Mouse (Mus musculus) CH12.LX (cell line): ENCODE results near the gene Thap8. TPM values are rescaled to one million over a fixed set of nuclear protein-coding genes. Genes with fewer than 3 reads are reported as not detected.

Source experiments
- DNase-seq: peaks from one replicate; pipeline ENCODE4 v3.0.0-alpha.2; 2013; ENCODE audit errors: extremely low read depth
- H3K27ac ChIP-seq: 2 replicates; pipeline ENCODE4 v1.5.1; 2012; ENCODE audit warnings: low read depth, mild to moderate bottlenecking, control low read depth, moderate library complexity; ENCODE audit not compliant: insufficient read depth
- H3K27me3 ChIP-seq: replicated peaks from 2 replicates; pipeline ENCODE3; 2012; ENCODE audit warnings: inconsistent platforms
- H3K36me3 ChIP-seq, 2 experiments: replicated peaks in 1 of 2; 2 replicates each; pipeline versions ENCODE3 to v1.6.1; 2012; ENCODE audit warnings: inconsistent platforms in 1 of 2, low read length in 1 of 2, mild to moderate bottlenecking in 1 of 2, mixed read lengths in 1 of 2, moderate library complexity in 1 of 2; ENCODE audit not compliant: control insufficient read depth in 1 of 2, insufficient read depth in 1 of 2
- H3K4me1 ChIP-seq, 2 experiments: 2 replicates each; pipeline ENCODE4 v1.6.1; 2012; ENCODE audit warnings: inconsistent platforms in 1 of 2, moderate library complexity in 1 of 2; ENCODE audit not compliant: insufficient read depth in 2 of 2, control insufficient read depth in 1 of 2
- H3K4me2 ChIP-seq: 2 replicates; pipeline ENCODE4 v1.6.1; 2012; ENCODE audit warnings: low read depth, mild to moderate bottlenecking, control low read depth; ENCODE audit not compliant: poor library complexity, insufficient read depth, severe bottlenecking
- H3K4me3 ChIP-seq, 3 experiments: fragments of 150-350 bp in 1 of 3; sonication (generic) in 1 of 3; replicated peaks in 1 of 3; 2 replicates each; pipeline versions ENCODE3 to v1.5.1; 2011 to 2012; ENCODE audit warnings: low read depth in 2 of 3, low read length in 2 of 3, mild to moderate bottlenecking in 2 of 3, moderate library complexity in 2 of 3, control low read depth in 1 of 3, improper control_type of control experiment in 1 of 3, inconsistent platforms in 1 of 3, mixed read lengths in 1 of 3; ENCODE audit not compliant: poor library complexity in 1 of 3
- H3K79me2 ChIP-seq: replicated peaks from 2 replicates; pipeline ENCODE4 v1.6.1; 2012; ENCODE audit warnings: mild to moderate bottlenecking, moderate library complexity; ENCODE audit not compliant: control insufficient read depth, poor library complexity, insufficient read depth, severe bottlenecking; ENCODE audit errors: extremely low read depth
- H3K9ac ChIP-seq: 2 replicates; pipeline ENCODE4 v1.6.1; 2012; ENCODE audit warnings: low read depth, mild to moderate bottlenecking, control low read depth, moderate library complexity; ENCODE audit not compliant: insufficient read depth
- H3K9me3 ChIP-seq: replicated peaks from 2 replicates; pipeline ENCODE3; 2012; ENCODE audit warnings: low read length, inconsistent platforms, mixed read lengths
- CHD2 ChIP-seq: IDR thresholded peaks from 2 replicates; pipeline ENCODE4 v1.6.1; 2011; ENCODE audit warnings: low read length, improper control_type of control experiment
- CTCF ChIP-seq, 2 experiments: IDR thresholded peaks in 1 of 2; conservative IDR thresholded peaks in 1 of 2; 2 replicates each; pipeline ENCODE4 v1.5.1; 2011 to 2012; ENCODE audit warnings: low read depth in 2 of 2, low read length in 2 of 2, improper control_type of control experiment in 1 of 2, inconsistent platforms in 1 of 2, mild to moderate bottlenecking in 1 of 2, moderate library complexity in 1 of 2
- E2F4 ChIP-seq: IDR thresholded peaks from 2 replicates; pipeline ENCODE4 v1.6.1; 2011; ENCODE audit warnings: low read depth, low read length, improper control_type of control experiment; ENCODE audit not compliant: insufficient replicate concordance
- ELF1 ChIP-seq: IDR thresholded peaks from 2 replicates; pipeline ENCODE4 v1.6.1; 2014; ENCODE audit warnings: low read depth, mild to moderate bottlenecking, inconsistent platforms, low read length, improper control_type of control experiment
- ETS1 ChIP-seq: conservative IDR thresholded peaks from 2 replicates; pipeline ENCODE4 v1.6.1; 2012; ENCODE audit warnings: low read depth, mild to moderate bottlenecking, inconsistent platforms, low read length, improper control_type of control experiment, moderate library complexity
- IRF4 ChIP-seq: IDR thresholded peaks from 2 replicates; pipeline ENCODE4 v1.6.1; 2014; ENCODE audit warnings: low read depth, mild to moderate bottlenecking, inconsistent platforms, low read length, improper control_type of control experiment
- JUN ChIP-seq: IDR thresholded peaks from 2 replicates; pipeline ENCODE4 v1.6.1; 2011; ENCODE audit warnings: low read depth, mild to moderate bottlenecking, low read length, improper control_type of control experiment, moderate library complexity; ENCODE audit not compliant: insufficient read depth
- JUND ChIP-seq: conservative IDR thresholded peaks from 2 replicates; pipeline ENCODE4 v1.6.1; 2011; ENCODE audit warnings: low read depth, low read length, improper control_type of control experiment
- KAT2A ChIP-seq: IDR thresholded peaks from 2 replicates; pipeline ENCODE4 v1.6.1; 2012; ENCODE audit warnings: low read length, improper control_type of control experiment, inconsistent platforms; ENCODE audit not compliant: insufficient replicate concordance
- MAX ChIP-seq: IDR thresholded peaks from 2 replicates; pipeline ENCODE4 v1.6.1; 2011; ENCODE audit warnings: low read length, improper control_type of control experiment
- MAZ ChIP-seq: IDR thresholded peaks from 2 replicates; pipeline ENCODE4 v1.6.1; 2012; ENCODE audit warnings: low read depth, mild to moderate bottlenecking, inconsistent platforms, low read length, improper control_type of control experiment, moderate library complexity
- MYC ChIP-seq: IDR thresholded peaks from 2 replicates; pipeline ENCODE4 v1.6.1; 2011; ENCODE audit warnings: low read depth, mild to moderate bottlenecking, improper control_type of control experiment, low read length
- NELFE ChIP-seq: IDR thresholded peaks from 2 replicates; pipeline ENCODE4 v1.6.1; 2011; ENCODE audit warnings: low read depth, low read length, improper control_type of control experiment
- PAX5 ChIP-seq: IDR thresholded peaks from 2 replicates; pipeline ENCODE4 v1.6.1; 2012; ENCODE audit warnings: low read length, inconsistent platforms, mixed read lengths
- RAD21 ChIP-seq: IDR thresholded peaks from 2 replicates; pipeline ENCODE4 v1.6.1; 2011; ENCODE audit warnings: low read depth, mild to moderate bottlenecking, low read length, improper control_type of control experiment, moderate library complexity
- RCOR1 ChIP-seq: conservative IDR thresholded peaks from 2 replicates; pipeline ENCODE4 v1.6.1; 2012; ENCODE audit warnings: low read depth, mild to moderate bottlenecking, inconsistent platforms, low read length, improper control_type of control experiment
- SMC3 ChIP-seq: IDR thresholded peaks from 2 replicates; pipeline ENCODE4 v1.6.1; 2011; ENCODE audit warnings: low read depth, low read length, improper control_type of control experiment
- TBP ChIP-seq: conservative IDR thresholded peaks from 2 replicates; pipeline ENCODE4 v1.6.1; 2011; ENCODE audit warnings: low read depth, low read length, improper control_type of control experiment
- TCF12 ChIP-seq: IDR thresholded peaks from 2 replicates; pipeline ENCODE4 v1.6.1; 2014; ENCODE audit warnings: low read depth, mild to moderate bottlenecking, inconsistent platforms, low read length, improper control_type of control experiment
- ZC3H11A ChIP-seq: IDR thresholded peaks from 2 replicates; pipeline ENCODE4 v1.6.1; 2012; ENCODE audit warnings: low read depth, mild to moderate bottlenecking, inconsistent platforms, low read length, improper control_type of control experiment
- ZMIZ1 ChIP-seq: IDR thresholded peaks from 2 replicates; pipeline ENCODE4 v1.6.1; 2012; ENCODE audit warnings: low read depth, mild to moderate bottlenecking, inconsistent platforms, low read length, improper control_type of control experiment
- ZNF384 ChIP-seq: IDR thresholded peaks from 2 replicates; pipeline ENCODE4 v1.6.1; 2012; ENCODE audit warnings: low read depth, low read length, improper control_type of control experiment, inconsistent platforms
- dilution Hi-C: fragments of 300-500 bp; cut with MboI; formaldehyde crosslinking; loops from 2 replicates; pipeline ENCODE4 v1.14.3; 2020; ENCODE audit warnings: low sequenced_read_pairs; ENCODE audit not compliant: extremely low pct_unique_long_range_greater_than_20kb, extremely low pct_ligation_motif_present
- in situ Hi-C: fragments of 300-500 bp; cut with MboI; formaldehyde crosslinking; loops from 3 replicates; pipeline ENCODE4 v1.14.3; 2019; ENCODE audit warnings: low sequenced_read_pairs, low pct_ligation_motif_present, low pct_unique_long_range_greater_than_20kb, mixed read lengths
- polyA plus RNA-seq: library from polyadenylated mRNA; unstranded; fragments of >175 nt; gene quantifications from 2 replicates; pipeline ENCODE4 v1.2.1, GENCODE M21; 2012; ENCODE audit warnings: low read depth; ENCODE audit not compliant: insufficient read length
- total RNA-seq, 2 experiments: library from RNA; depleted of rRNA; stranded (reverse); fragments of 300-350 nt in 1 of 2; fragments of >200 nt in 1 of 2; gene quantifications; 2 replicates each; pipeline ENCODE4 v1.2.3; 2012 to 2014

Thap8 gene
- total and polyA plus RNA-seq, 3 experiments = 0.23 to 0.38 TPM; not detected in 1

- Histone ChIP-seq H3K27ac (peak overlapping the region; percentile 71), H3K36me3 (peaks cover 0 to 30% of the 10 kb centered on the region in 2 experiments), H3K4me2 (peak overlapping the region; percentile 83), H3K9ac (peak overlapping the region; percentile 89), H3K79me2 (no peaks in the 10 kb centered on the region), H3K4me3 (peak overlapping the region; percentile 62 to 91 (median 64)), H3K27me3 (peaks cover 8% of the 10 kb centered on the region), H3K4me1 (peaks cover 13 to 40% of the 10 kb centered on the region in 2 experiments), H3K9me3 (peaks cover 11% of the 10 kb centered on the region)
- peak; percentile 61; the same call in 1 of the 2 replicates for TF ChIP-seq TBP
- TF ChIP-seq MYC = no peak
- 0 out of 2 replicates have a peak, but pooled peaks have one; percentile 24 for TF ChIP-seq RCOR1
- TF ChIP-seq ELF1 = 0 out of 2 replicates have a peak, but pooled peaks have one; percentile 52
- TF ChIP-seq PAX5 = no peak
- peak; percentile 65 for DNase-seq
- in situ Hi-C loops = no loop called here
- dilution Hi-C loops = no loop called here
Measured at GRCm38 (mm10) chr7:30322865-30323264, 43.0 kb downstream of the Thap8 start.

- no peak for TF ChIP-seq CHD2
- no peak for TF ChIP-seq MAZ
- TF ChIP-seq ZC3H11A = no peak
- TF ChIP-seq MAX = no peak
- TF ChIP-seq KAT2A = no peak
- TF ChIP-seq RAD21 = no peak
- TF ChIP-seq CTCF (conservative IDR thresholded peaks at IDR 0.05 in 1 of 2, IDR thresholded peaks at IDR 0.05 in 1 of 2; ENCODE audit: low read depth in 2 of 2, low read length in 2 of 2) = no peak
- TF ChIP-seq SMC3 = no peak
- no peak for TF ChIP-seq NELFE
- no peak for TF ChIP-seq TBP
- TF ChIP-seq RCOR1 = no peak
- no peak for TF ChIP-seq ELF1
- no peak for TF ChIP-seq ZNF384
- no peak for TF ChIP-seq TCF12
- TF ChIP-seq E2F4 = no peak
- no peak for TF ChIP-seq ETS1
- TF ChIP-seq JUN = no peak
- no peak for TF ChIP-seq ZMIZ1
- no peak for TF ChIP-seq JUND
- no peak for TF ChIP-seq IRF4
- peak within 1 kb of the TSS; percentile 71 for H3K27ac ChIP-seq
- peak within 1 kb of the TSS; percentile 89 for H3K9ac ChIP-seq
- H3K4me2 ChIP-seq = peak within 1 kb of the TSS; percentile 83
- H3K27me3 ChIP-seq = peaks cover 16% of the 10 kb centered on the region
- H3K79me2 ChIP-seq = no peaks in the 10 kb centered on the region
- peak within 1 kb of the TSS; percentile 62 to 91 (median 64) for H3K4me3 ChIP-seq
- DNase-seq = no peak
- H3K36me3 ChIP-seq = peaks cover 0 to 21% of the 10 kb centered on the region in 2 experiments
- H3K9me3 ChIP-seq = peaks cover 12% of the 10 kb centered on the region
- H3K4me1 ChIP-seq = peaks cover 13 to 40% of the 10 kb centered on the region in 2 experiments
- dilution Hi-C loops = no loop called here
- in situ Hi-C loops = no loop called here
Measured at GRCm38 (mm10) chr7:30323795-30324194, 43.9 kb downstream of the Thap8 start, which contains the start of gene Sdhaf1. TSS of gene Sdhaf1 (minus strand) at chr7:30323895.
